Mouse (Mus musculus): ENCODE data around the gene 9030025P20Rik. TPM values are rescaled to one million over a fixed set of nuclear protein-coding genes. Genes with fewer than 3 reads are reported as not detected.
"Not testable (repeated sequence)": the region's sequence is repeated elsewhere in the genome, so short reads cannot be mapped to it uniquely, and the experiment has no call there.

Gene 9030025P20Rik
- 1 to 10 TPM; 2.0 to 3.6 TPM for total RNA-seq (2021)
- long read RNA-seq, experiment 1, partial matches to known transcripts = 3 of 3 reads
- long read RNA-seq, experiment 1, other reads (novel, unspliced or antisense) = 0 of 3 reads
- long read RNA-seq, experiment 2 = 0 reads

DNA sequence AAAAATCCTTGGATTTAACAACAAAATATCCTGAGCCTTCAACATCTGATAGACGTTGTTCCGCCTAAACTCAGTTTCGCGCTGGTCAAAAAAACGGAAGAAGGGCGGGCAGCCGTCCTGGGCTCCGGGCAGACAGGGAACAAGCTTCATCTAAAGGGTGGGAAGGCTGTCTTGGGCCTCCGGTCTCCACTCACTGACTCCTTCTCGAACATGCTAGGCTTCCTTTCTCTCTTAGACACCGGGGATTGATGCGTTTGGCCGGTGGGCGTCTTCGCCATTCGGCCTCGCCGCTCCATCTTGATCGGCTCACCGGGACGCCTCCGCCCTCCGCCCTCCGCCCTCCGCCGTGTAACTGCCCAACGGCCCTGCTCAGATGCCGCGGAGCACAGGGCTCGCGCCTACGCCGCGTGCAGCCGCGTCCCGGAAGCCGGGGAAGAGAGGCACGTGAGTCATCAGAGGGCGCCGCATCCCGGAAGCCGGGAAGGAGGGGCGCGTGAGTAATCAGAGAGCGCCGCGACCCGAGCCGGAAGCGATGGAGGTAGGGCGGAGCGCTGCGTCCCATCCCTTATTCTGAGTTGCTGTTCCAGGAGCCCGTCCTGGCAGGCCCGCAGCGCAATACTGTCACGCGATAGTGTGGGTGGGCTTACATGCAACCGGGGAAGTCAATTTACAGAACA, at the start of gene 9030025P20Rik, which contains the start of gene Gm3417:
9030025P20Rik (plus strand) TSS at position 107 of the 677 bp plus-strand sequence.
Gm3417 (minus strand) TSS at position 429 of the 677 bp plus-strand sequence.
- intact Hi-C loops (cut with DNase I); DNase-seq: not testable (repeated sequence)

DNA sequence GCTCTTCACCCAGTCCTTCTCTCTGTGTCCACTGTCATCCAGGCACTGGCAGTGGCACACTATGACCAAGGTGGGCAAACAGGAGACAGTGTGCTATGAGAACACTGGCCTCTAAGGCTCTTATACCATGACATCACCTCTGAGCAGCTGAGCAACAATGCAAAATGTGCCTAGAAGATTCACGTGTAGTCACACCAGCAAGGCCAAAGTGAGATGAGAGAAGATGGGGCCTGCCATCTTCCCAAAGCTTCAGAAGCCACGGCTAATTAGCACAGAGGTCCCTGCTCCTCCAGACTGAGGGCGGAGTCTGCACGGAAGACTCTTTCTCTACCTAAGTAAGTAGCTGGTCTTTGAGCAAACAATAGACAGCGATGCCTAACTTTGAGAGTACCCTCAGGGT, 49.6 kb upstream of the 9030025P20Rik start:
- intact Hi-C loops (cut with DNase I) = no loop called here
- no peak for DNase-seq

DNA sequence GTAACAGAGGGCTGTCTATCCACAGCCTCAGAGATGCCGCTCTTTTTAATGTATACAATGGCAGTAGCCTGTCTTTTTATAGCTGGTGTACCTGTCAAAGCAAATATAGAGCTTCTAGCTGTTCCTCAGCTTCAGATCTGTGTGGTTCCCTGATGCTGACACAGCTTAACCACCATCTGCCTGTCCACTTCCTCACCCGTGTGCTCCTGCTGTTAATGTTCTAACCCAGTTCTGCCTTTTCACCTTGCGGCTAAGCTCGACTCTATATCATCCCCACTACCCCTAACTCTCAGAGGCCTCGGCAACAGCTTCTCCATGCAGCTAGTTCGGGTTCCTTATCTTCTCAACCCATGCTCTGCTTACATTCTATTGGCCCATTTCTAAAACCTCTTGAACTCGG, 47.6 kb upstream of the 9030025P20Rik start:
- DNase-seq = no peak
- intact Hi-C loops (cut with DNase I) = no loop called here

DNA sequence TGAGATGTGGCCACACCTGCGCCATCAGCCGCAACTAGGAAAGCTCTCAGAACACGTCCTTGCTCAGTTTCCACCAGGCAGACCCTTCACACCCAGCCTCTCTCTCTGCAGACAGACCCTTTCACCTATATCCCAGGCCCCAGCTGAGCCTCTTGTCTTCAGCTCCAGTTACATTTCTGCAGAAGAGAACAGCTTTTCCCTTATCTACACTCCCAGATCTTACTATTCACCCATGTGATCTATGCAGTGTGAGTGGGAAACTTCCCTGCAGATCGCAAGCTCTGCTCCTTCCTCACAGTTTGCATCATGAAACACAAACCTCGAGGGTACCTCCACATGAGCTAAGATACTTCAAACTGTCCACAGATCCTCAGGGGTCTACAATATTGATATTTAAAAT, 46.8 kb upstream of the 9030025P20Rik start:
- DNase-seq = no peak
- intact Hi-C loops (cut with DNase I) = no loop called here

DNA sequence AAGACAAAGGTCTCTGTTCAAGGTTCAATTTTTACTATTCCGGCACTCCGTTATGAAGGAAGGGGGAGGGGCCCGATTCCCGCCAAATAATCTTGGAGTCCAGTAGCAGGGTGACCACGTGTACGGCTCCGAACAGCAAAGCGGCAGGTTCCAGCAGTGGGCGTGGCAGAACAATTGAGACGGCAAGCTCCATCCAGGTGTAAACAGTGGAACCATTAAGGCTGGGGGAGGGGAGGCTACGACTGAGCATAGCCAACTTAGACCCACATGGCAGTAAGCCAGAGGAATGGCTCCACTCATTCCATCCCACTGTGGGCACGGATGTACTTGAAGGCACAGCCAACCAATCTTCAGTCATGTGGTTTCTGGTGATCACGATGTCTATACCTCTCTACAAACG, 43.0 kb upstream of the 9030025P20Rik start:
- intact Hi-C loops (cut with DNase I) = not testable (repeated sequence)

DNA sequence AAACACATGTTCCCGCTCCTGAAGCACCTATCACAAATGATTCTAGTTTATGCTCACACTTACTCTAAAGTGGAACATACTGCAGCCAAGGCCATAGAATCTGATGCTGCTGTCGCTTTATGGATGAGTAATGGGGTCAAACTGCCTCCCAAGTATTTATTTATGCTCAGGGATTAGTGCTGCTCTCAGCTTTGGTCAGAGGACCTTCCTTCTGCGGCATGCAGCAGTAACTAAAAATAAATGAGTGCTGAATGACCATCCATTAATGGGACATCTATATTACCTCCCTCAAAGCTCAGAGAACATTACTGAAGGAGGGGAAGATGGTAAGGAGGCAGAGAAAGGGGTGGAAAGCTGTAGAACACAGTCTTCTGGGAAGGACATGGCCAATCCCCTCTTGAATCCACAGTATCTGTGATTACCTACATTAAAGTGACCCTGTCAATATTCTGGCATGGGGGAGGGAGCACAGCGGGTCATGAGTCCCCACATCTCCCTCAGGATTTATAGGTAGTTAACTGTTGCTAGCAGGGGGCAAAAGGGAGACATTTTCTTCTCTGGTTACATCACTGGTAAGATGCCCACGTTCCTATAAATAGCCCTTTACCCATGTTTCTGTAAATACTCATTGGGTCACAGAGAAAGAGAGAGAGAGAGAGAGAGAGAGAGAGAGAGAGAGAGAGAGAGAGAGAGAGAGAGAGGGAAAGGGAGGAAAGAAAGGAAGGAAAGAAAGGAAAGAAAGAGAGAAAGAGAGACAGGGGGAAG, 42.2 kb upstream of the 9030025P20Rik start:
- intact Hi-C loops (cut with DNase I) = no loop called here
- DNase-seq = no peak

More for the DNA sequence above, 43.0 kb upstream of the 9030025P20Rik start:
- DNase-seq = not testable (repeated sequence)

DNA sequence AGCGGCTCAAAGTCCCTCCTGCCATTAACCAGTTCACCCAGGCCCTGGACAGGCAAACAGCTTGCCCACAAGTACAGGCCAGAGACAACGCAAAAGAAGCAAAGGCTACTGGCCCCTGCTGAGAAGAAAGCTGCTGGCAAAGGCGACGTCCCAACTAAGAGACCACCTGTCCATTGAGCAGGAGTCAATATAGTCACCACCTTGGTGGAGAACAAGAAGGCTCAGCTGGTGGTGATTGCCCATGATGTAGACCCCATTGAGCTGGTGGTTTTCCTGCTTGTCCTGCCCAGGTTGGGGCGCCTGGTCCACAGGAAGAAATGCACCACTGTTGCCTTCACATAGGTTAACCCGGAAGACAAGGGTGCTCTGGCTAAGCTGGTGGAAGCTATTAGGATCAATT, 36.1 kb upstream of the 9030025P20Rik start:
- DNase-seq; intact Hi-C loops (cut with DNase I): not testable (repeated sequence)

DNA sequence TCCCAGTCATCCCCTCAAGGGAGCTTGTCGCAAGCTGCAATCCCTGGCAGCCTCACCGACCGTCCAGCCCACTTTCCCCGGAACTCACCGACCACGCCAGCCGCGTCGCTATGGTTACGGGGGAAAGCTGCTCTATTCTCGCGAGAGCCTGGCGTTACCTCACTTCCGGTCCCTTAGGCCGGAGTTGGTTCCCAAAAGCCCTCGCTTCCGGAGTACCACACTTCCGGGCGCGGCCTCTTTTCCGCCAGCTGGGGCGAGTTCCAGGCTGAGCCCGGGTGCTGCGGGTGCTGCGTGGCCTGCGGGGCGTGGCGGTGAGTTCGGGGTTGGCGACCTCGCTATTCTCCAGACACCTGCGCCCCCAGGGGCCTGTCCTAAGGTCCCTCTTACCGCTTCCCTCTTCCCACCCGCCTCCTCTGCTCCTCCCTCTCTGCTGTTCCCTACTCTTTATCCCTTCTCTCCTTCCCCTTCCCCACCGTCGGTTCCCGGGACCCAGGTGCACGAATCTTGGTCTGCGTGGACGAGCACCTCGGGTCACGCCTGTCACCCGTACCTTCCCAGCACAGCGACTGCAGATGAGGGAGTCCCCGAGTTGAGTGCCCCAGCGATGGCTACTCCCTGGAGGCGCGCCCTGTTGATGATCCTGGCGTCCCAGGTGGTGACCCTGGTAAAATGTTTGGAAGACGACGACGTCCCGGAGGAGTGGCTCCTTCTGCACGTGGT, 35.1 kb upstream of the 9030025P20Rik start, which contains the start of the genes Wdr27 and 1600012H06Rik:
Wdr27 (minus strand) TSS at position 150 of the 720 bp plus-strand sequence.
1600012H06Rik (plus strand) TSS at position 176 of the 720 bp plus-strand sequence.
- intact Hi-C loops (cut with DNase I) = no loop called here
- peak; percentile 99 to 100 for DNase-seq

DNA sequence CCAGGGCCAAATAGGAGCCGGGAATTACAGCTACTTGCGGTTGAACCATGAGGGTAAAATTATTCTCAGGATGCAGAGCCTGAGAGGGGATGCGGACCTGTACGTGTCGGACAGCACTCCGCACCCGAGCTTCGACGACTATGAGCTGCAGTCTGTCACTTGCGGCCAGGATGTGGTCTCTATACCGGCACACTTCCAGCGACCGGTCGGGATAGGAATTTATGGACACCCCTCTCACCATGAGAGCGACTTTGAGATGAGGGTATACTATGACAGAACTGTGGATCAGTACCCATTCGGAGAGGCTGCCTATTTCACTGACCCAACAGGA, 34.6 kb upstream of the 9030025P20Rik start:
- intact Hi-C loops (cut with DNase I) = no loop called here

DNA sequence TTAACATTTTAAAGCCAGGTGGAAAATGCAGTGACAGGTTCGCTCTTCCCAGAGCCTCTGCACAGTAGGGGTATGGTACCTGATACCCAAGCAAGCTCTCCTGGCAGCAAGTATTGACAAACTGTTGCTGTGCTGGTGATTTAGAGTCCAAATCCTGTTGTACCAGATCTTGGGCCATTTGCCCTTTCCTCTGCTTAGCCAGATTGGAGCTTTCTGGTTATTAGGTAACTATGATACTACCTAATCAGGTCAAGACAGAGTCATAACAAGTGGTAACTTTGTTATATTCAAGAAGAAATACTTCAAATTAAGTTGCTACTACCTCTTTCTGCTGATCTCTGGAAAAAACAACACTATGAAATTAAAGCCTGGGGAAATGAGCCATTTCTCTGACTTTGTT, 33.7 kb upstream of the 9030025P20Rik start:
- intact Hi-C loops (cut with DNase I) = no loop called here
- DNase-seq = no peak

More for the DNA sequence above, 34.6 kb upstream of the 9030025P20Rik start:
- DNase-seq = no peak

DNA sequence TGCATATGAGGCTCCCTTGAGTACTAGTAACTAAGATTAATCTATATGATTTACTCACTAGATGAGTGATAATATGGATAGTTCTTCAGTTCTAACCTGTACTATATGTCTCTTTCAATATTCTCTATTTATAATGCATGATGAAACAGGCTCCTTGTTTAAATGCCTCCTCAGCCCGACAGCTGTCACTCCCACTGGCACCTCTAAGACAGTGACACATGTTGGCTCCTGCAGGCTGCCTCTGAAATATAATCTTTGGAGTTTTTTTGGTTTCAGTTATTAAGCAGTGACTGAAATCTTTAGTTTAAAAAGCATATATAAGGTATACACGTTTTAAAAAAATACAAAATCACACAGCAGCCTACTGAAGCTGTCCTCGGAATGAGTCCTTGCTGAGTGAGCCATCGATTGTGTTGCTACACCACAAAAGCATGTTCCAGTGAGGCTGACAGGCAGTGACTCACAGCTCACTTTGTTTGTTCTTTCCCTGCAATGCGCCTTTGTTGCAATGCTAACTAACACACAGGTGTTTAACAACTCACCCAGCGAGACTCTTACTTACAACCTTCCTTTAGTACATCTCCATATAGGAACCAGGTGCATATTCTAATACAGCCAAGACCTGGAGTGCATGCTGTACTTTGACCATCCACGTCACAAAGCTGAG, 29.0 kb upstream of the 9030025P20Rik start:
- intact Hi-C loops (cut with DNase I) = no loop called here
- DNase-seq = no peak

DNA sequence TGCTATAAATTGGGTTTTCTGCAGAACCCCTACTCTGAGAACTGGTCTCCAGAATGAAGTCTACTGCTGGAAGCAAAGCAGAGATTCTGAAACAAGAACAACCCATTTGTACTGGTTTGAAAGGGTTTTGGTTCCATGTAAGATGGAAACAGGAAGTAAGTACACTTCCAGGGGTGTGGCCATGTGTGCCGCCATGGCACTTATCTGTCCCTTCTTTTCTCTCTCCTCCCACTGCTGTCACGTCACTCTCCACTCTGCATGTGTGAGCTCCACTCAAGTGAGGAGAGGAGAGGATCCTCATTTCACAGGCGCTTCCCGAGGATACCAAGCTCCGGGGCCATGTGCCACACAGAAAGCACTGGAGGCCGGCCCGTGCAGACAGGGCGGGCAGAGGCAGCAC, 24.8 kb upstream of the 9030025P20Rik start:
- intact Hi-C loops (cut with DNase I) = no loop called here
- peak in 1 of 2 experiments; percentile 5 for DNase-seq

DNA sequence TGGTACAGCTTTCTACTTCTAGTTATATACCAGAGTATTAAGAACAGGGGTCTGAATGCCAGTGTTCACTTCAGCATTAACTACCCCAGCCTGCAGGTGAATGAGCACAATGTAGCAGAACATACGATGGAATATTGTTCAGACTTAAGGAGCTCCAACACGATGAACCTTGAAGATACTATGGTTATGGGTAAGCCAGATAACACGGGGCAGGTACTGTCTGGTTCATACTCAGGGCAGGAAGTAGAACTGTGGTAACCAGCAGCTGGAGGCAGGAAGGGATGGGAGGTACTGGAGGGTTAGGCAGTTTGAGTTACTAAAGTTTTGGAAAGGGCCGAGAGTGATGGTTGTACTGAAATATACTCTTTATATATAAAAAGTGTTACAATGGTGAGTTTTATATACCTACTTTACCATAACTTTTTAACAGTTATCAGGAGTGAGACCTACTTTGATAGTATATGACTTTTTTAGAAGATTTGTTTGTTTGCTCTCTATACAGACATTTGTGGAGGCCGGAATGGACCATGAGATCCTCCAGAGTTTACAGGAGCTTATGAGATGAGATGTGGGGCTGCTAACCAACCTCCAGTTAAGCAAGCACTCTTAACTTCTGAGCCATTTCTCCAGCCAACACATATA, 19.5 kb upstream of the 9030025P20Rik start:
- DNase-seq = no peak
- intact Hi-C loops (cut with DNase I) = no loop called here

DNA sequence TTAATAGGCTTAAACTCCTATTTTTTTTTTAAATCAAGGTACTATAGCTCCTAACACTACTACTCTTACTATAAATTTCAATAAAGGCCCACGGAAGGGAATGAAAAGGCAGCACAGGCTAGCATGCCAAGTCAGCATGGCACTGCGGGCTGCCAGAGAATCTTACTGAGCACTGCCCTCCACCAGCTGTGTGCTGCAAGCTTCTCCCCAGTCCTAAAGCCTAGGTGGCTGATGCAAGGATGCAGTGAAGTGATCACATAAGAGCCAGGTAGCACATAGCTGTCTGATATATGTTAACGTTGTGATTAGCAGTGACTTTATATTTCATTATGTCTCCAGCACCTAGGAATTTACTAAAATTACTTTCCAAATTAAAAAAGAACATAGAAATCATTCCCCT, 18.3 kb upstream of the 9030025P20Rik start:
- intact Hi-C loops (cut with DNase I) = no loop called here
- no peak for DNase-seq

DNA sequence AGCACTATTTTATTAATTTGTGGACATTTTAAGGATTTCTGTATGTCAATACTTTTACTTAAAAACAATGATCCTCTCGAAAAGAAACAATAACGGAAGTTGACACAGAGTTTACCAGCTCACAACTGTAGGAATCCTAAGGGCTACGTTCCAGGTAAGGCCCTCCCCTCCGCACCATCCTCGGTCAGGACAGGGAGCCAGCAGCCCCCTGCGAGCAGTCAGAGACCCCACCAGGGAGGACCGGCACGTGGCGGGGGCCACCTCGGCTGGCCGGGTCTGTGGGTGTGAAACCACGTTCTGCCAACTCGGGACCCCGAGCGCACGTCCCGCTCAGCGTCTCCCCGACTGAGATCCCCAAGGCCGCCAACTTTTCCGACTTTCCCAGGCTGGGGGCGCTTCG, 17.7 kb upstream of the 9030025P20Rik start:
- intact Hi-C loops (cut with DNase I) = no loop called here
- peak; percentile 22 to 25 for DNase-seq

DNA sequence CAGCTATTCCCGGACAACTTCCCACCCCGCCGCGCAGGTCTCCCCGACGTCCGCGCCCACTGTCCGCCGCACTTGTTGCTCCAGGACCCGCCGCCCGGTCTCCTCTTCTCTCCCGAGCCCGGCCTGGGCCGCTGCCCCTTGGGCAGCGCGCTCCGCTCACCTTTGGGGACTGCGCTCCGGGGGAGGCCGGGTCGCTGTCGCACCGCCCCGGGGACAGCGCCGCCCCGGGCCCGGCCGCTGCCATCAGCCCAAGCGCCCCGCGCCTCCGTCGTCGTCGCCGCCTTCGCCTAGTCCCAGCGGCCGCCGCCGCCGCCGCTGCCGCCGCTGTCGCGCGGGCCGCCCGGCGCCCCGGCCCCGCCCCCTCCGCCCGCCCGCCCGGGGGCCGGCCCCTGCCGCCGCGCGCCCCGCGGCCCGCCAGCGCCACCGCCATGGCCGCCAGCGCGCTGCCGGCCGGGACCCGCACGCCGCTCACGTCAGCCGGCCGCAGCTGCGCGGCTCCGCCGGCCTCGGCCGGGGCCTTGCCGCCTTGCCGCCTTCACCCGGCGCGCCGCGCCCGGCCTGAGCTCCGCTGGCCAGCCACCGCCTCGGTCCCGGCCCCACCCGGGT, 17.2 kb upstream of the 9030025P20Rik start, which contains the start of gene Phf10:
Phf10 (minus strand) TSS at position 323 of the 606 bp plus-strand sequence.
- peak; percentile 45 to 64 for DNase-seq

DNA sequence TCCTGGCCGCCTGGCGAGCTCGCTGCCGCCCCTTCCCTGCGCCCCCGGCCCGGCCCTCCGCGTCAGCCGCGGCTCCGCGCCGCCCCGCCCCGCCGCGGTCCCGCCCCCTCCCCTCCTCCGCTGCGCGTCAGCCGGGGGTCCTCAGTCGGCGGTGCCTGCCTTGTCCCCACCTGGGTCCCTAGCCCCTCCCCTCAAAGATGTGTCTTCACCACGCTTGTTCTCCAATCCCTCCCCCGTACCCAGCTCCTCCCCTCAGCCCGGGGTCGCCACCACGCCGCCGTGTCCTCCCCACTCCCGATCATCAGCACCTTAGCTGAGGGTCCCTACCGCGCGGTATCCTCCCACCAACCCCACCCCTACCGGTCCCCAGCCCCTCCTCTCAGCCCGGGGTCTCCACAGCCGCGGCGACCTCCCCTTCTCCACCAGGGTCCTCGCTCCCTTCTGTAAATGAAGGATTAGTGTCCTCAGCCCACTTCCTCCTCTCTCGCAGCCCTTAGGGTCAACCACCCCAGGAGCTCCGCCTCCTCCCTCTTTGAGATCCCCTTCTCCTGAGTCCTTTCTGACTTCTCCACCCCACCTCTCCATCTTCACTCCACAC, 16.6 kb upstream of the 9030025P20Rik start:
- intact Hi-C loops (cut with DNase I); DNase-seq: not testable (repeated sequence)

More for the DNA sequence above, 17.2 kb upstream of the 9030025P20Rik start, which contains the start of gene Phf10:
- intact Hi-C loops (cut with DNase I) = not testable (repeated sequence)

DNA sequence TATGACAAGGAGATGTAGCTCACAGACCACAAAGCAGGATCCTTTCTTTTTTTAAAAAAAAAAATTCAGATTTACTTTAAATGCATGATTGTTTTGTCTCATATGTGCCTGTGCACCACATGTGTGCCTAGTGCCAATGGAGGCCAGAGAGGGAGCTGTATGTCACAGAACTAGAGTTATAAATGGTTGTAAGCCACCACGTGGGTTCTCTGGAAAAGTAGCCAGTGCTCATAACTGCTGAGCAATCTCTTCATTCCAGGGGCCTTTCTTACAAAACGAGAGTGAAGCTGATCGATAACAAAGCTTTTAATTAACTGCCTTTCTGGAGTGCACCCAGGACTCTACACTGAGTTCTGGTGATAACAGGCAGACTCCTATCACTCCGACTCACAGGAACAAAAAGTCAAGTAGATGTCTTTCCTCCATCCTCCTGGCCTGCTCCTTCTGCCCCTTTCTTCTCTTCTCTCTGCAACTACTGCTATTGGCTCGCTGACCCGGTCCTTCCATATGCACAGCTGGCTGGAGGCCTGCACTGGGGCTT, 9.8 kb upstream of the 9030025P20Rik start:
- DNase-seq; intact Hi-C loops (cut with DNase I): not testable (repeated sequence)
